Mouse (Mus musculus) yolk sac, embryonic 10.5 days (tissue): Measurements from ENCODE around the gene Il12a.
"Not testable (repeated sequence)": the region's sequence is repeated elsewhere in the genome, so short reads cannot be mapped to it uniquely, and the experiment has no call there.

Source experiments
- DNase-seq: peaks from one replicate; pipeline ENCODE4 v3.0.0-alpha.2; 2017; ENCODE audit warnings: low spot score

Gene Il12a

DNA sequence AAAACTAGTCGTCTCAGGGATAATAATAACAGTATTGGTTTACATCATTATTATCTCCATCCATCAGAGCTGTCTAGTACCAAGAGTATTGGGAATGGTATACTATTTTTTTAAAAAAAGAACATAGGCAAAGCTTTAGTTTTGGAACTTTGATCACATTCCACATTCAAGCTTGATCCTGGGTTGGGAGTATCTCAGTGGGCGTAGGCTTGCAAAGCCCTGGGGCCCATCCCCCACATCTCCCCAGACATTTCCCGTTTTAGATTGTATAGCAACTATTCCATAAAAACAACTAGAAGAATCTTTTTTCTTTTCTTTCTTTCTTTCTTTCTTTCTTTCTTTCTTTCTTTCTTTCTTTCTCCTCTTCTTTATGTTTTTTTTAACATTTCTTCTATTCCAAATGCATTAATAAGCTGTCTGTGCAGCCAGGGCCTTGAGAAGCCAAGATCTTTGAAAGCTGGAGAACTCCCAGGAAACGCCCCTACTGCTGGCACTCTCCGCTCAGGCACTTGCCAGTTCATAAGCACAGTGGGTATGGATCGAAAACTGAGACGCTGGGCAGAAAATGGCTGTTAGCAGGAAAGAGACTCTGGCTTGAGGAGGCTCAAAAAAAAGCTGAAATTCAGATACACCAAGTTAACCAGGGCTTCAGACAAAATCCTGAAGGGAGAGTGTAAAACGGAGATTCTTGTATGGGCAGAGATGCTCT is 3.4 kb upstream of the Il12a start:
- DNase-seq, result no peak

DNA sequence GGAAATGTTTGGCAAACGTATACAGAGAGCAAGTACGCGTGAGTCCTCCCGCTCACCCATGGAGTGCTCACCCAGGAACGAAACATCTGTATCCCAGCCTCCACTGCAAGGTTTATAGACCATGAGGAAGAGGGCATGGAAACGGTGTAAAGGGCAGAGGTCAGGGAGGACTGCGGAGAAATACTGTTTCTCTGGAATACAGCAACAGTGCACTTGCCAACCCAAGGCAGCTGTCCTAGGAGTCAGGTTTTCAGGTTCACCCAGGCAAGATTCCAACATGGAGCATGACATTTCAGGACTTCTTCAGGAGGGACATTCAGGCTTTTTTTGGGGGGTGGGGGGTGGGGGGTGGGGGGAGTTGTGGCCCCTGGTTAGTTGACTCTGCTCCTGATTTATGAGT is 1.1 kb upstream of the Il12a start:
- no peak for DNase-seq

DNA sequence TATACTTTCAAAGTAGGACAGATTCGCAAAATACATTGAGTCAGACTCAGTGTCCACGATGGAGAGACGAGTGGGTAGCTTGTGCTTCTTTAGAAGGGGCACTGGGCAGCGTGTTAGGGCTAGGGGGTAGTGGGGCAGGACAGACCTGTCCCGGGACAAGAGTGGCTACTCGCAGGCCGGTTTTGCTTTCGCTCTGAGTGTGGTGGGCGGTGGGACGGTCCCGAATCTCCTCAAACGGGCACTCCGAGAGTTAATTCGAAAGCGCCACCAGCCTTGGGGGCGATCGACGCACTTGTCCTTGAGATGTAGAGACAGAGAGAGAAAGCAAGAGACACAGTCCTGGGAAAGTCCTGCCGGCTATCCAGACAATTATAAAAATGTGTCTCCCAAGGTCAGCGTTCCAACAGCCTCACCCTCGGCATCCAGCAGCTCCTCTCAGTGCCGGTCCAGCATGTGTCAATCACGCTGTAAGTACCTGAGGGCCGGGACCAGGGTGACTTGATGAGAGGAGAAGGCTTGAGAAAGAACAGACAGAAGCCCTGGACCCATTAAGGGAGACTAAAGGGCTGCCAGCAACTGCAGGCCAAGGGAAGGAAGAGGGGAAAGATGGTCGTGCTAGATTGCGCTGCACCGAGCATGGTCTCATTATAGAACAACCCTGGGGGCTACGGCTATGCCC is 795 bp downstream of the Il12a start:
- no peak for DNase-seq

DNA sequence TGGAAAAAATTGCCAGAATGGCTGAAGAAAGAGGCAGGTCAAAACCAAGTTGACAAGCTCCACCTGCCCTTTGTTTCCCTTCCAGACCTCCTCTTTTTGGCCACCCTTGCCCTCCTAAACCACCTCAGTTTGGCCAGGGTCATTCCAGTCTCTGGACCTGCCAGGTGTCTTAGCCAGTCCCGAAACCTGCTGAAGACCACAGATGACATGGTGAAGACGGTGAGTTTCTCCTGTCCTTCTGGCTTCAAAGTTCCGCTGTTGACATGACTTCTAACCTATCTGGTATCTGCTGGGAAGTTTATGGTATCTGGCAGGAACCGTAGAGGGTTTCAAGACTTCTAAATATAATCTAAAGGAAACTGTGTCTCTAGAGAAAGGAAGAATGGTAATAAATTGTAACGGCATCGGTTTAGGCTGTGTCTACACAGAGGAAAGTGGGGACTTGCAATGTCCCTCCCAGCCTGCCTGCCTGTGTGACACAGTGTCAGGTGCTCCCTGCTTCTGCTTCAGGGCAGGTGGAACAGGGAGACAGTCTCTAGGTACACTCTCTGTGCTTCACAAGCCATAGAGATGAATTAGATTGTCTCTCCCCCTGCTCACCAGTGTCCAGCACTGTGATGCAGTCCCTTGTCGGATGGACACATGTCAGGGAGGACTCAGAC is 1.6 kb downstream of the Il12a start:
- DNase-seq, result no peak

DNA sequence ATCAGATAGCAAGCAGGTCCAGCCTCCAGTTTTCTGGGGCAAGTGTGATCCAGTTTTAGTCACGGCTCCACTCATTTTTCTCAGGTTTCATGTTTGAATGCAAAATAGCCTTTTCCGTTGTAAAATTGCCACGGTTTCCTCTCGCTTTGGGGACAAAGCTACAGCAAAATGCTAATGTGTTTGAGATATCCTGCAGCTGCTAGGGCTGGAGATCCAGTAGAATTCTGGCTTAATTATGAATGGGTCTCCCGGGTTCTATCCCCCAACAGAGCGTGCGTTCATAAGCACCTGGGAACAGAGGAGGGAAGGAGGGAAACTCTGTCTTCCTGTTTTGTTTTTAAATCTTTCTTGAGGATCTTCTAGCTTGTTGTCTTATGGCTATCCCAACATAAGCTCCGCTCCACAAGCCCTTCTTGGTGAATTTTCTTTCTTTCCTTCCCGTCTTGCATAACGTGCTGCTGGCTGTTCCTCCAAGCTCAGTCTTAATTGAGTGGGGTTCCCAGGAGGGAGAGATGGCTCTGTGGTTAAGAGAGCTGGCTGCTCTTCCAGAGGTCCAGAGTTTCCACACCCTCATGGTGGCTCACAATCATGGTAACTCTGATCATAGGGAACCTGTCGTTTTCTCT is 2.3 kb downstream of the Il12a start:
- DNase-seq, result no peak

DNA sequence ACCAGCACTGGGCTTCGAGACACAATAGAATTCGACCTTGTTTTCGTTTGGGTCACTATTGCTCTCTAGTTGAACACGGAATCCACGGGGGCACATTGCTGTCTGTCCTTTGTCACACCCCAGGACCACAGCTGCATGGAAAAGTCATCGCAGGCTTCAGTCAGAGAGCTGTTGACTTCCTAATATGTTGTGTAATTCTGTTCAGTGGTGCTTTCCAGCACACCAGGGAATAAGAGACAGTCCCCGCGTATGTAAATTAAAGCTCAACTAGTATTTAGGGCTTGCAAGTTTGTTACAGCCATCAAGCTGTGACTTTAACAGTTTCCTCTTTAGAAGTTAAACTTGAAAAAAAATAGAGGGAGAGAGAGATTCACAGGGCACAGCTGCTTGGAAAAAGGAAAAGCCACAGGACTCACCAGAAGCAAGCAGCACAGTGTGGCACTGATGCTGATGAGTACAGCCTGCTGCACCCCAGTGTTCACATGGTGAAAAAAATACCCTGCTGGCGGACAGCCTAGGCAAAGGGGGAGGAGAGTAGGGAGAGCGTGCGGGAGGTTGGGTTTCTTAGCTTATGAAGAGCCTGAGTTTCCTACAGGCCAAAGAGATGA is 3.1 kb downstream of the Il12a start:
- DNase-seq, result no peak

DNA sequence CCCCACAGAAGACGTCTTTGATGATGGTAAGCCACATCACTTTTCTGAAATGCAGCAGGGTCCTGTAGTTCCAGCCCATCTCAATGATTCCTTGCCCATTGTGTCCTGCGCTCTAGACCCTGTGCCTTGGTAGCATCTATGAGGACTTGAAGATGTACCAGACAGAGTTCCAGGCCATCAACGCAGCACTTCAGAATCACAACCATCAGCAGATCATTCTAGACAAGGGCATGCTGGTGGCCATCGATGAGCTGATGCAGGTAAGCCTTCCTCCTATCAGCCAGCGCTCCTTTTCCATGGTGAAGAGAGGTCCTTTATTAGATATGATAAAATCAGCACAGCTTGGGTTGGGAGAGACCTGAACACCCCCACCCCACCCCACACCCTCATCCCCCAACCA is 4.9 kb downstream of the Il12a start:
- DNase-seq, result no peak

DNA sequence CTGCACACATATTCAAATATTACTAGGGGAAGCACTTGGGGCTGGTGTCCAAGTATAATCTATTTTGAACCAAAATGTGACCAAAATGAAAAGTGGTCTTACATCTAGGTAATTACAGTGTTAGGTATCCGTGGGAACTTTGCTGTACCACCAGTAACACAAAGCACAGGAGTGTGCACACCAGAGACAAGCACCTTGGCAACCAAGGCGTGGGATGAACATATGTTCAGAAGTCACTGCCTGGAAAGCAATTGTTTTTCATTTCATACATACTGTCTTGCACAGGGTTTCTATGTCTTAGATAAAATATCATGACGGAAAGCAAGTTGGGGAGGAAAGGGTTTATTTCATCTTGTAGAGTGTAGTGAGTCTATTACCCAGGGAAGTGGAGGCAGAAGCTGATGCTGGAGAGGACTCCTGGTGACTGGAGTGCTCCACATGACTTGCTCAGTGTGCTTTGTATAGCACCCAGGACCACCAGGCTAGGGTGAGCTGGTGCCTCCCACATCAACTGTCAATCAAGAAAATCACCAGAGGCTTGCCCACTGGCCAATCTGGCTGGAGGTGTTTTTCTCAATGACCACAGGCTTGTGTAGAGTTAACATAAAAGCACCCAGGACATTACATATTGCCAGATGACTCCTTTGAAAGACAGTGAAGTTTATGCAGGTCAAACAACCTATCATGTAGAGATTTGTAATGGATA is 6.2 kb downstream of the Il12a start:
- no peak for DNase-seq

DNA sequence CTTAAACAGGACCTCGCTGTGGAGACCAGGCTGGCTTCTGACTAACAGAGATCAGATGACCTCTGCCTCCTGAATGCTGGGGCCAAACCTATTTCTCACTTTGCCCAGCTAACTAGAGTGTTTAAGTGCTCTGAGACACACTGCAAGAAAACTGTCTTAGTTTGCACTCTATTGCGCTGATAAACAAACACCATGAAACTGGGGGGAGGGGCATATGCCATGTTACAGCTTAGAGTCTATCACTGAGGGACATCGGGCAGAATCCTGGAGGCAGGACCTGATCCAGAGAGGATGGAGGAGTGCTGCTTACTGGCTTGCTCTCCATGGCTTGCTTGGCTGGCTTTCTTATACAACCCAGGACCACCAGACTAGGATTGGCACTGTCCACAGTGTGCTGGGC is 8.2 kb downstream of the Il12a start:
- DNase-seq, result no peak

DNA sequence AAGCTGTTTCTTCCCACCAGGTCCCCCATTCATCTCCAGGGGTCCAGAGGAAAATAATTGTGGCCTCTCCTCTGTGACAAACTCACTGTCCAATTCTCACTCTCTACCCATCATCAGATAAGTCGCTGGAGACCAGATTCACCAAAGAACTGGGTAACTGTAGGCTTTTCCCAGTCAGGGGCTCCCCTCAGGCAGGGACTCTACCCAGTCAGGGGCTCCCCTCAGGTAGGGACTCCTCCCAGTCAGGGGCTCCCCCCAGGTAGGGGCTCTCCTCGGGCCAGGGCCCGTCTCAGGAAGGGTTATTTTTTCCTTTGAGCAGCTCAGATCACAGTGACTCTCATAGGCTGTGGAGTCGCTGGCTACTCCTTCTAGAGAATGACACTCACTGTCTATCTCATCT is 9.6 kb downstream of the Il12a start:
- DNase-seq, result no peak

DNA sequence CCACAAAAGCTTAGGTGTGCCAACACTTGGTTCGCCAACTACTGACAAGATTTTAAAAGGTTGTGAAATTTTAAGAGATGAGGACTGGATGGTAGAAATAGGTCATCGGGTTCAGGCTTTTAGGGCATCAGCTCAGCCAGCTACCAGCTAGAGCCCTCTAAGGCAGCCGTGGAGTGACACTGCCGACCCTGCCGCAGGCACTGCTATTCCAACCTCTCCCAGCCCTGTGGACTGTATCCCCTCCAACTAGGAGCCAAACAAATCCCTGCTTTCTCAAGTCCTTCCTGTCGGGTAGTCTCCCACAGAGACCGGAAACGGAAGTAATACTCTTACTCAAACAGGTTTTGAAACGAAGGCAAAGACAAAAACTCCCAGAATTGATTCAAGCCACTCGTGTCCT is 15.9 kb downstream of the Il12a start:
- DNase-seq, result no peak

DNA sequence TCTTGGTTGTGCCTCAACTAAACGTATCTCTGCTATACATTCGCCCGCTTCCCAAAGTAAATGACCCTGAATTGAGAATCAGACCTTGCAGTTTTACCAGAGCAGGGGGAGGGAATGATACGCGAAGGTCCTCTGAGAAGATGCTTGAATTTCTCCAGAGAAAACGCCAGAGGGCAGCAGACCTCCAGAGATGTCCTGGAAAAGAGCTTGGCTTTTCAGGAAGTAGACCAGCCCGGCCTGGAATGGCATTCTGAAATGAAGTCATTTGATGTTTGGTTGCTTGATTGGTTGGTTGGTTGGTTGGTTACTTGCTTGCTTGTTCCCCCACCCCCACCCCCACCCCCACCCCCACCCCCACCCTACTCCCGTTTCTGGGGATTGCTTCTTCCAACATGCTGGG is 17.8 kb downstream of the Il12a start:
- peak; percentile 40 for DNase-seq

DNA sequence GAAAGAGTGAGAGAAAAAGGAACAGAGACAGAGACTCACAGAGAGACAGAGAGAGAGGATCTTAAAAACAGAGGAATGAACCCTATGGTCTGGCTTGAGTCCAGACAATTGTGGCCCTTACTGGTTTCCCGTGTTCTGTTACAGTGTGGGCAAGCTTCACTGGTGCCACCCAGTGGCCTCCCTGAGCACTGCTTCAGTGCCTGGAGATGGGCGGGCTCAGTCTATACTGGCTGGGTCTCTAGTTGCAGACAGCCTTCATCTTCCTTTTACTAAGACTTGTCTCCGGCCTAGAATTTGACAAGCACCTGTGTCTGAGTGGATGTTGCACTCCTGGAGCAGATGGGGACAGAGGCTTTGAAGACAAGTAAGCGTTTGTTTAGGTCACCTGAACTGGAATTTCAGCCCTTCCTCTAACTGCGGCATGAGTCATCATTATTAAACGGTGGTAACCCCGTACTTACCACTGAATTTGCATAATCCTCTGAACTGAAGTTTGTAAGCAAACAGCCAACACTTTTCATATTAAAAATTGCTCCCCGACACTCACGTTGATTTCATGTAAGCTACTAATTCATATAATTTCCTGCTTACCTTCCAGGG is 18.9 kb downstream of the Il12a start:
- DNase-seq, result peak; percentile 60

DNA sequence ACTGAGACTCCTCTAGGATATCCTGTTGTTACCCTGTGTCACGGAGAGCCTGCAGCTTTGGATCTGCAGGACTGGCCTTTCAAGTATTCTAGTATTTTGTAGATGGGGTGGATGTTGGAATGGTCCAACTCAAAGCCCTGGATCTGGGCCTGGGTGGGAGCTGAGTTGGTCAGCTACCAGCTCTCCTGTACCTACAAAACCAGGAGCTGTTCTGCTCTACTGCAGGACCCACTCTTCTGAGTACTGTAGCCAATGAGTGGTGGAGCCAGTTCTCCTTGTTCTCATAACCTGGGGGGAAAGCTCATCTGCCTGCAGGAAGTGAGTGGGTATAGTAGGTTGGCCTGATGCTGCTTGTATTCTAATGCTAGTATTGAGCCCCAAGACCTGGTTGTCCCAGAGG is 20.0 kb downstream of the Il12a start:
- no peak for DNase-seq

DNA sequence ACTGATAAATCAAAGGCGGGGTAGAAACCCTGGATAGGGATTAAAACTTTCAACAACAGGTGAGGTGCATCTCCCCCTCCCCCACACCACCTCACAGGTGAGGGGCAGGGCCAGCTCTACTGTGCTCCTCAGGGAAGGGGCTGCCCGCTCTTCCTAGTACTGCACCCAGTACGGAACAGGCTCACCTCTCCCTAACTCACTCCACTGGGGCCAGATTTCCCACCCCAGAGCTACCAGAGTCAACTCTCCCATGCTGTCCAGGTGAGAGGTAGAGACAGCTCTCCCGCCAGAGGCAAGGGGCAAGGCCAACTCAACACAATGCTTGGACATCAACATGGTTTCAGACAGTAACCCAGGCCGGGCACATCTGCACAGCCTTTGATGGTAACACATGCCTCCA is 21.1 kb downstream of the Il12a start:
- no peak for DNase-seq

DNA sequence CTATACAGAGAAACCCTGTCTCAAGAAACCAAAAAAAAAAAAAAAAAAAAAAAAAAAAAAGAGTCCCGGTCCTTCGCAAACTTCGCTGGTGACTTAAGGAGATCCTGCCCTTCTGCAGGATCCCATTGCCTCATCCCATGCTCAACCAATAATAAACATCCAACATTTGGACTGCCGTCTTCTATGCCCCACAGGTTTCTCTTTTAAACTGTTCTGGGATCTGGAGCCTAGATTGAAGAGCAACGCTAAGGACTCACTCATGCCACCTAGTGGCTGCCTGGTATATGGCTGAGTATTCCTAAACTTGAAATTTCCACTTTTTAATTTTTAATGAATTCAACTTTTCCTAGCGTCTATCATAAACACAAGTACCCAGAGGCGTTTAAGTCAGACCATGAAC is 23.1 kb downstream of the Il12a start:
- DNase-seq, result peak; percentile 29

DNA sequence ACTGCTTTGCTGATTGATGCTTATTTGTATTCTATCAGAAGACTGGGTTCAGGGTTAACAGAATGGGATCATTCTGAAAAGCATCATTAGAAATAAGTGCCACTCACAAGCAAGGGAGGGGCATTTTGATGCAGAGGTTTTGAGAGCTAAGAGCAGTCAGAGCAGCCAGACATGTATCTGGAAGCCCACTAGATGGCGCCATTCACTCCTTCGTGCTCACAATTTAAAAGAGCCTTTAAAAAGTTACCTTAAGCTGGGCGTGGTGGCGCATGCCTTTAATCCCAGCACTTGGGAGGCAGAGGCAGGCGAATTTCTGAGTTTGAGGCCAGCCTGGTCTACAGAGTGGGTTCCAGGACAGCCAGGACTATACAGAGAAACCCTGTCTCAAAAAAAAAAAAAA is 26.9 kb downstream of the Il12a start:
- not testable (repeated sequence) for DNase-seq

DNA sequence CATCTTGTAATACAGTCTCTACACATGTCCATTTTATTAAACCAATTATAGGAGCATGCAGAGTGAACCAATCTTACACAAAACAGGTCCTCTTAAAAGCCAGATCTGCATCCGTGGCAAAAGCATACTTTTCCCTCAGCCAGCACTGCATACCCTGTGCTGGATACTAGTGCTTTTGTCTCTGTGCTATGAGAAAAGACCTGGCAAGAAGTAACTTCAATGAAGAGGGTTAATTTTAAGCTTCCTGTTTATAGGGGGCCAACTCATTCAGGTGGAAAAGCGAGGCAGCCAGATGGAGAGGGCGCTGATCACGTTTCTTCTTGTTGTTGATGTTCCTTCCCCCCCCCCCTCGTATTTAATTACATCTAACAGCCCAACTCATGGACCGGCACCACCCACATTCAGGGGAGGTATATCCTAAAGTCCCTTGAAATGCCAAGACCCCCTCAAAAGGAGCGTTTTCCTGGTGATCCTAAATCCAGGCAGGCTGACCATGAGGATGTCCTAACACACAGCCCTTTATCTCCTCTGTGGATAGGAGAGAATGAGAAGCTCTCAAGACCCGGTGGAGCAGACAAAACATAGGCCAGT is 28.9 kb downstream of the Il12a start:
- DNase-seq, result no peak

DNA sequence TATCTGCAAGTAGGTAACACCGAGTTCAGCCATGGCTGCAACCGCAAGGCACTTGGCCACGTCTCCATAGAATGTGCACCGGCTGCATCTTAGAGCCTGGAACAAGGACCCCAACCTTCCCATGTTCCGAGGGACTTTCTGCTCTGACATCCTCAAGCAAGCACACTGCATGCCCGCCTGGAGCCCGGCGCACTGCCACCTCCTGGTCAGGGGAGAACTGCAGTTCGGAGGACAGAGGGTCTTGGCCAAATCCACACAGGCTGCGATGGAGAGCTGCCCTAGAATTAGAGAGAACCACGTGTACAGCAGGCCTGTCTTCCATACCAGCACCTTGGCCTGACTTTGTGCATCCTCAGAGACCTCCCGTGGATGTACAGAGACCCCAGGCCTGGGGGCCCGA is 29.8 kb downstream of the Il12a start:
- no peak for DNase-seq

DNA sequence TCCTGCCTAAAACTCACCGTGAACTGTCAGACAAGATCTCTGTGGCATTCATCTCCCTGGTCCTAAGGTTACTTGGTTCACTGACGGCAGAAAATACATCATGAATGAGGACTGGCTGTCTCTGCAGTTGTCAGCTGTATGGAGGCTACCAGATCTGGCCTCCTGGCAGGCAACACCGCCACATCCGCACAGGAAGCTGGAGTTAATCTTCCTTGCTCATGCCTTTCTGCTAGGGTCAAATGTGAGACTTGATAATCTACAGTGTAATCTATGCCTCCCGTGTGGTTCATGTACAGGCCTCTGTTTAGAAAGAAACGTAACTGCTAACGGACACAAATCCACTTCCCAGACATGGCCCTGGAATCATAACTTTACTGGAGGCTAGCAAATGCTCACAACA is 51.5 kb downstream of the Il12a start:
- DNase-seq, result no peak
